Mouse (Mus musculus): Measurements from ENCODE around the gene Kat2a.

Kat2a gene

DNA sequence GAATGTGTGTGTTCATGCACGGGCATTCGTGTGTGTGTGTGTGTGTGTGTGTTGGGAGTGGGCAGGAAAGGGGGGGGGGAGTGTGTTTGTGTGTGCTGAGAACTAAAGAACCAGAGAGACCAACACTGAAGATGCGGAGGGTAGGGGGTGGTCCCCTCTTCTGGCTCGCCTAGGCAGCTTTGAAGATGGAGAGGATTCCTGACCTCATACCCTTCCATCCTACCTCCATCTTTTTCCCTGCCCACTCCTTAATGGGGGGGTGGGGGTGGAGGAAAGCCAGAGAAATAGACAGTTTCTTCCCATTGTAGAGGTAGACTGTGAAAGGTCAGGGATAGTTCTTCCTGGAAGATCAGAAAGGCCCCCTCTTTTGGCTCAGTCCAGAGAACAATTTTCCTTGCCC lies 909 bp upstream of the Kat2a start:
- DNase-seq (ENCODE audit: extremely low read depth, low read depth, low spot score) = no peak

DNA sequence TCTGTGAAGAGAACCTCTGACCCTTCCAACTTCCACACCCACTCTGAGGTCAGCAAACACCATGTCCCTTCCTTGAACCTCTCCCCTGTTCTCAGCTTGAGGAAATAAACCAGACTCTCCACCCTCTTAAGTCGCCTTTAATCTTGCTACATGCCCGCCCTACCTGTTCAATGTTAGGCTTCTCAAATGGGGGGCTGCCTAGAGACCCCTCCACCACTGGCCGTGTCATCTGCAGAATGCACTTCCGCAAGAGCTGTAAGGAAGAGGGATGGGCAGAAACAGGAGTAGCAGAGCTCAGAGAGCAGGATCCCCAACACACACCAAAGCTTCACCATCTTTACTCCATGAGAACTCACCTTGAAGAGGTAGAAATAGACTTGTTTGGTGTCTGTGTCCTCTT lies 1.3 kb downstream of the Kat2a start:
- DNase-seq (ENCODE audit: extremely low read depth, low read depth, low spot score) = no peak

DNA sequence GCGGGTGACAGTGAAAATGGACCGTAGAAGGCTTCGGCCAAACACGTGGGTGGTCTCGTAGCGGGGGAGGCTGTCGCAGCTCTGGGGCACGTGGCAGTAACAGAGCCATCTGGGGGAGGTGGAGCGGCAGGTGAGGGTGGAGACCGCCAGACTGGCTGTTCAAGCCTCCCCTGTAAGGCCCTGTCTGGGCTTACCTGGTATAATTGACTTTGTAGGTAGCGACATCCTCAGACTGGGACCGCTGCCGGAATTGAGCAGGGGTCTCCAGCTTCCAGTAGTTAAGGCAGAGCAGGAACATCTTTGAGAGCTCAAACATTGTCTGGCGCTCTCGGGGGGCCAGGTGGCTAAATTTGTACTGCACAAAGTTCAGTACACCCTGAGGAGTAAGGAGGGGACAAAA lies 1.7 kb downstream of the Kat2a start:
- DNase-seq (ENCODE audit: extremely low read depth, low read depth, low spot score) = no peak

DNA sequence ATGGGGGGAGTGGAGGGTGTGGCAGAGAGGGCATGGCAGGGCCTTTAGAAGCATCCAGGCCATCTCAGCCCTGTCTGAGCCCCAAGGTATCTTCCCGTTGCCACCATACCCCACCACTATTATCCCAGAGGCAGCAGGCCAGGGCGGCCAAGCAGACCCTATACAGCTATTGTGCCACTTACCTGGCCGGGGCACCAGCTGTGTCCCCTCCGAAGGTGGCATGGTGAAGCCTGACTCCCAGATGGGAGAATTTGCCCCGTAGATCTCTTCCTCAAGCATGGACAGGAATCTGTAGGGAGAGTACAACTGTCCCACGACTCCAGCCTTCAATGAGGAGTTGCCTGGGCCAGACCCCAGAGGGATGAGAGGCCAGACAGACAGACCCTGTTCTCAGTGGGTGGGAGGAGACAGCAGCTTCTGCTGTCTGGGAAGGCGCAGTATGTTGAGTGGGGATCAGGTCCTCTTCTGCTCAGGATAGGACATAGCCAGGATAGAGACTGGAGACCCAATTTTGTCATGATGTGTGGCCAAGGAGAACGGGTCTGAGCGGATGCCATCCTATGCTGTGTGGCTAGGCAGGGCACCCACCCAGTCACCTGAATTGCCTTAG lies 3.0 kb downstream of the Kat2a start:
- no peak for DNase-seq (ENCODE audit: extremely low read depth, low read depth, low spot score)

DNA sequence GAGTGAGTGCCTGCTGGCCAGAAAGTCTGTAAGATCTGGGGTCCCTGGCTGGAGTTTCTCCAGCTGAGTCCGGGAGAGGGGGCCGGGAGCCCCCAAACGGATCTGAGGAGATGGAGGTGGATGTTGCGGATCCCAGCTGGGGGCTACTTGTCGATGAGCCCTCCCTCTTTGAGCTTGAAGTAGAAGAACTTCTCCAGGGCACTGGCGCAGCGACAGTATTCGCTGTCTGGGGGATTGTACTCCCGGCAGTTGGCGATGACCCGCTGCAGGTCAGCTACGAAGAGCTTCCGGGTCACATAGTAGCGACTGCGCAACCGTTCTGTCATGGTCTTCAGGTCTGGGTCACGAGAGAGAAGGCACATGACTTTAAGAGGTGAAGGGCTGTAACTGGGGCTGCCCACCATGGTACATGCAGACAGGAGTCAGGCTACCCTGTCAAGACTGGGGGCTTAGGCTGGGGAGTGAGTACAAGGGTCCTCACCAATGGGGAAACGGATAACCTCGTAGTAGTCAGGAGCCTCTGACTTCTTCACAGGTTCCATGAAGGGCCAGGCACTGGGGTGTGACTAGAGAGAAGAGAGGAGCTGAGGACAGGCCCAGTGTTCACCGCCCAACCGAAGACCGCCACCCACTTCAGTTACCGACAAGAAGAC lies 7.0 kb downstream of the Kat2a start:
- DNase-seq (ENCODE audit: extremely low read depth, low read depth, low spot score) = no peak

DNA sequence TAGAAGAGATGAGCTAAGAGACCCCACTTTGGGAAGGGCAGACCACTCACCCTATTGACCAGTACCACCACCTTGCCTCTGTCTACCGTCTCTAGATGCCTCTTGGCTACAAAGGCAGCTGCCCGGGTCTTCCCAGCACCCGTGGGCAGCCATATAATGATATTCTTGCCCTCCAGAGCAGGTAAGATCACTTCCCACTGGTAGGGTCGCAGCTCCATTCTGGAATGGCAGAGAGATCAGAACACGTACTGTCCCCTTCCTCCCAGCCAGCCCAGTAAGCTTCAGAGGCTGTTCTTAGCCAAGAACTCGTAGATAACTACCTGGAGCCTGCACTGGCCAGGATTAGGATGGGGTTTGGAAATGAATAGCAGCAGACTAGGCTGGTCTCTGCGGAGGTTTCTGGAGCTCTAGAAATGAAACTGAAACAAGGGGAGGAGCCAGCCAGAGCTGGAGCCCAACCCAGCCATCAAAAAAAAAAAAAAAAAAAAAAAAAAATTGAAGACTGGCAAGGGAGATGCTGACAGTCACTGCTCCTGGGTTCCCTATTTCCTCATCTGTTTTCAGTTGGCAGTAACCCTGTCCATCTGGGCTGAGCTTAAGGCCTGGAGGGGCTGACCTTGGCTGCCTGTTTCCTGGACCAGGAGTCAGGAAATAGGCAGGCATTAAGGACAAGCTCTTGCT lies 8.3 kb downstream of the Kat2a start, which contains the start of gene Dhx58:
Gene Dhx58, minus strand, starts transcription at position 421 of the 681 bp plus-strand sequence.
- DNase-seq (ENCODE audit: extremely low read depth, low read depth, low spot score) = peak; percentile 65

DNA sequence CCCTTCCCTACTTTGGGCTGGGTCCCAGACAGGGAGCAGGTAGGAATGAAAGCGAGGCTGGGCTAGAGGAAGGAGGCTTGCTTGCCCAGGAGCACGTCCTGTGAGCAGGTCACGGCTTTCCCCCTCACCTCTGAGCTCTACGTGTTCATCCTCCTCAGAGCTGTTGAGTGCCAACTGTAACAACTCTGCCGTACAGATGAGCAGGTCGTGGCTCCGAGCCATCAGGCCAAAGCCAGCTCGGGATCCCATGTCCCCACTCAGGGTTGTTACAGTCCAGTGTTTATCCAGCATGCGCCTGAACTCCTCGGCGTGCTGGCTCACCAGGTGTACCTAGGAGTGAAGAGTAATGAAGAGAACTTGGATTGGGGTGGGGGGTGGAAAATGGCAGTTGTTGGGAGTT lies 8.9 kb downstream of the Kat2a start:
- DNase-seq (ENCODE audit: extremely low read depth, low read depth, low spot score) = no peak

DNA sequence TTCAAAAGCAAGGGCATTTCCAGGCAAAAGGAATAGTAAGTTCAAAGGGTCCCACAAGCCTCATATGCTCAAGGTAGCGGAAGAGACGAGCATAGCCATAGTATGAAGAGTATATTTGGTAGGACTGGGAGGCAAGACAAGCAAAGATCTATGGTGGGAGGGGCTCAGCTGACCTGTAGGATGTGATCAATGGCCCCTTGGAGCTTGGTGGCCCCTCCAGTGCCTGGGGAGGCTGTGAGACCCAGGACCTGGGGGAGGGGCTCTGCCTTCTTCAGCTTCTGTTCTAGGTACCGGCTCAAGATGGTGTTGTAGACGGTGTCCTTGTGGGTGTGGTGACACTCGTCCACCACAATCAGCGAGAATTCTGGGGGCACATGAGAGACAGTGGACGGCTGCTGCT lies 9.4 kb downstream of the Kat2a start:
- DNase-seq (ENCODE audit: extremely low read depth, low read depth, low spot score) = no peak

DNA sequence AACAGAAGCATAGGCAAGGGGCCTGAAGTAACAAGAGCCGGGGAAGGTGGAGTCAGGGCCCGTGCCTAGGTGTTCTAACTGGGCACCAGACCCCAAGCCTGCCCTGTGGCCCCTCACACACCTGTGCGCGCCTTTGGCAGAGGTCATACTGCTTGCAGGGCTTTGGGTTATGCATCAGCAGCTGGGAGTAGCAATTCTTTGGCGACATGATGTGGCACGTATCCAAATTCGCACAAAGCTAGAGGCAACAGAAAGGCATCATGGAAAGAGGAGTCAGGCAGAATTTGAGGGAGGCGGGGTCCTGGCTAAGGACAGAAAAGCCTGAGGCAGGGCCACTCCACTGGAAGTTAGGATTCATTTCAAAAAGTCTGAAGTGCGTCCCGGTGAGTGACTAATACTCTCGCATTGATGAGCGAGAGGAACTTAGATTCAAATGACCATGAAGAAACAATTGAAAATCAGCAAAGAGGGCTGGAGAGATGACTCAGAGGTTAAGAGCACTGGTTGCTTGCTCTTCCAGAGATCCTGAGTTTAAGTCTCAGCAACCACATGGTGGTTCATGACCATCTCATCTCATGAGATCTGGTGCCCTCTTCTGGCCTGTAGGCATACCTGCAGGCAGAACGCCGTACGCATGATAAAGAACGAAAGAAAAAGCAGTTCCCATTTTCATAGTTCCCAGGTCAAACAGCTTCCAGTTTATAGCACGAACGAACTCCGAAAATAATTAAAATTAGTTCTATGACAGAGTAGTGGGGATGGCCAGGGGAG lies 10.0 kb downstream of the Kat2a start:
- DNase-seq (ENCODE audit: extremely low read depth, low read depth, low spot score) = no peak

DNA sequence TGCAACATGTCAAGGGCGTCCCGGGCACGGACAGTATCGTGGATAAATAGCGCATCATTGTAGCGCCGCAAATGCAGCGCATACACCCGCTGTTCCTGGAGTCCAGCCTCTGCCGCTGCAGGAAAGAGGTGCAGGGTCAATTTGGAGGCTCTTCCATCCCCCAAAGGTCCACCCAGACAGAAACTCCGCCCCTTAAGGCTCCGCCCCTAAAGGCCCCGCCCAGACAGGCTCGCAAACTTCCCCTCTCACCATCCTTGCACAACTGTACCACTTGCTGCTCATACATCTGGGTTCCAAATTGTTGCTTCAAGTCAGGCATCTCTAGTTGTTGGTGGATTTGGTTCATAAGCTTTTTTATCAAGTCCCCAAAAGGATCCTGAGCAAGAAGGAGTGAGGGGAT lies 11.0 kb downstream of the Kat2a start:
- DNase-seq (ENCODE audit: extremely low read depth, low read depth, low spot score) = no peak

DNA sequence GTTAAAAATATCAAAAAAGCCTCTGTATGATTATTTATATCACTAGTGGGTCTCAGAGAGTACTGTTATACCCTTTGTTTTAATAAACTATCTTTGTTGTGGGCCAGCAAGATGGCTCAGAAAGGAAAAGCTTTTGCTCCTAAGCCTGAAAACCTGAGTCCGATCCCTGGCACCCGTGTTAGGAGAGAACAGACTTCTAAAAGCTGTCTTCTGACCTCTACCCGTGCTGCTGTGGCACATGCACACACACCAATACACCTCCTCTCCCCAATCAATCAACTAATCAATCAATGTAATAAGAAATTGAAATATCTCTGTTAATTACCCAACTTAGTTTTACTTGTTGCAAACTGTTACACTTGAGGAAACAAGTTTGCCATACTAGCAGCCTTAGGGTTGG lies 11.6 kb downstream of the Kat2a start:
- no peak for DNase-seq (ENCODE audit: extremely low read depth, low read depth, low spot score)

DNA sequence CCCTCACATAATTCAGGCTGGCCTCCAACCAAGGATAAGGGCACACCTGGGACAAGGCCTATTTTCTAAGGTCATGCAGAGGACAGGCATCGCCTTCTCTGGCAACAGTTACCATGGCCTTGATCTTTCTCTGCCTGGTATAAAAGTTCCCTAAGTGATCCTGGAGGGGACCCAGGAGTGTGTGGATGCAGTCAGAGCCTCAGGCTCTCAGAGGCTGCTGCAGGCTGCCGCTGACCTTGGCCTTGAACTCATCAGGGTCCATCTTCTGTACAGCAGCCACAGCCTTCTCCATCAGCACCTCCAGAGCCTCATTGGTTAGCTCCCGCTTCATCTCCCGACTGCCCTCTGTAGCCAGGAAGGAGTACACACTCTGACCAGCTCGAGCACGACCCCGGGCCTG lies 14.3 kb downstream of the Kat2a start:
- no peak for DNase-seq (ENCODE audit: extremely low read depth, low read depth, low spot score)

DNA sequence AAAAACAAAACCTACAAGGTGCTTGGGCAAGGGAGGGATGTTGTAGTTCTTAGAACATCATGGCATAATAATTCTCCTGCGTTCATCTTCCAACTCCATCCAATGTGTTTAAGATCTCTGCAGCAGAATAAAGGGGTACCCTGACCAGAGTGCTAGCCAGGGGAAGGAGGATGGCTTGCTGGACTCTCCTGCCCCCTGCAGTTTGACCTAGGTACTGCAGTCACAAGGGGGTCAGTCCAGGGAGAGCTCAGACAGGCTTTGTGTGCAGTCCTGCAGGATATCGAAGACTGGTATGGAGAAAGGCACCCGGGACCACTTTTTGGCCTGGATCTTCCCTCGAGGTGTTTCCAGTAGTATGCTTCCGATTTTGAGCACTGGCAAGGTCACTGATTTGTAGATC lies 17.3 kb downstream of the Kat2a start:
- DNase-seq (ENCODE audit: extremely low read depth, low read depth, low spot score) = no peak

DNA sequence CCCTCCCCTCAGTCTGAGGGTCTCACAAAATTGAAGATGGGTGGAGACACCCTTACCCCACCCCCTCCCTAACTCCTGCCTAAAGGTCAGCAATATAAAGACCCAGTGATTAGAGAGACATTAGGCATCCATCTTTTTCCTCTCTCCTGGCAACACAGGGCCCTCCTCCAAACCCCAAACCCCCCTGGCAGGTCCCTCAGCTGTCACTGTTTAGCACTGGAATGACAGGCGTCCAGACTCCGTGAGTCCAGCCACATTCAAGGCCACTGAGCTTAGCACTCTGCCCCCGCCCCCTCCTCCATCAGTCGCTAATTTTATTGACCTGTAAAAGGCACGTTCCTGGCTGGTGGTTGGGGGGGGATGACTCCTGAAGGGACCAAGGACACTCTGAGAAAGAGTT lies 19.1 kb downstream of the Kat2a start:
- no peak for DNase-seq (ENCODE audit: extremely low read depth, low read depth, low spot score)

DNA sequence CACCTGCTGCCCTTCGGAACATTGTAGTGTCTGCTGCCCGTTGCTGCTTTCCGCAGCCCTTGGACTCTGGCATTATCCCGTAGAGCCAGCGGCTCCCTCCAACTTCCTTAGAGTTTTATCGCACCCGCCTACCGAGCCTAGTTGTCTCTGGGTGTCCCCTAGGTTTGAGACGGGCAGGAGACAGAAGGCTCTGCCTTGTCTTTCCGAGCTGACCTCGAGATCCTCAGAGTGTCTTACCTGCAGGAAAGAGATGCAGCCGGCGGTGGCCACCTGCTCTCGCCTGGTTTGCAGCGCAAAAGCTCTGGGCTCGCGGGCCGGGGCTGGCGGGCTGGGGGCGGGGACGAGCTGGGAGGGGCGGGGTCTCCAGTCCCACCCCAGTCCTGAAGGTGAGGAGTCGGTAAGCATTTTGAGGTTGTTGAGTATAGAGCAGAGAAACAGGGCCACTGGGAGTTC lies 20.1 kb downstream of the Kat2a start, which contains the start of gene Zfp385c:
Gene Zfp385c, minus strand, starts transcription at position 292 of the 453 bp plus-strand sequence.
- DNase-seq (ENCODE audit: extremely low read depth, low read depth, low spot score) = no peak

DNA sequence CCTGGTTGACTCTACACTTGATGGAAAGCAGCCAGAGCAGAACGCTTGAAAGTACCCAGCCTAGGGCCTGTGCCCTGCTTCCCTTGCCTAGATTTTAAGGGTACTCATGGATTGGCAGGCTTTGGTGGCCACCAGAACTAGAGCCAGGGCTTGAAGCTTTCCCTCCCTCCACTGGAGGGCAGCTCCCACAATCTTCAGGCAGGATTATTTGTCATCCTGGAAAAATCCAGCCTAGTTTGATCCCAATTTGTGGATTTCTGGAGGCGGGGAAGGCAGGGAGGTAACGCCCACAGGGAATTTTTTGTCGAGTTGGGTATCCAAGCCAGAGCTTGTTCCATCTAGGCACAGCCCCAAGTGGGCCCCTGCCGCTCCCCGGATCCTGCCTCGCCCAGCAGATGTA lies 21.9 kb downstream of the Kat2a start:
- DNase-seq (ENCODE audit: extremely low read depth, low read depth, low spot score) = no peak

DNA sequence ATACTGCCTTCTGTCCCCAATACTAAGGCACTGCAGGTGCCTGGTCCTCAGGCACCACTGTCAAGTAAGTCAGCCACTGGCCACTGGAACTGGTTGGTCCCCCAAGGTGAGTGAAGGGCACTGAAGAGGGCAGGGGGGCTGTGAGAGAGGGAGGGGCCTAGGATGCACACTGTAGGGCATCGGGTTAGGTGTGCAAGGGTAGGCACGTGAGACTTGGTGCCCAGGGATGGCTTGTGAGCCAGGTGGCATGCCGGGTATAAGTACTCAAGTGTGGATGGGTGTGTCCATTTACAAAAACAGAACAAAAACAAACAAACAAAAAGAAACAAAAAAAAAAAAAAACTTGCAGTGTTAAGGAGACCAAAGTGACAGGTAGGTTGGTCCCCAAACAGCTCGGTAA lies 23.8 kb downstream of the Kat2a start:
- no peak for DNase-seq (ENCODE audit: extremely low read depth, low read depth, low spot score)

DNA sequence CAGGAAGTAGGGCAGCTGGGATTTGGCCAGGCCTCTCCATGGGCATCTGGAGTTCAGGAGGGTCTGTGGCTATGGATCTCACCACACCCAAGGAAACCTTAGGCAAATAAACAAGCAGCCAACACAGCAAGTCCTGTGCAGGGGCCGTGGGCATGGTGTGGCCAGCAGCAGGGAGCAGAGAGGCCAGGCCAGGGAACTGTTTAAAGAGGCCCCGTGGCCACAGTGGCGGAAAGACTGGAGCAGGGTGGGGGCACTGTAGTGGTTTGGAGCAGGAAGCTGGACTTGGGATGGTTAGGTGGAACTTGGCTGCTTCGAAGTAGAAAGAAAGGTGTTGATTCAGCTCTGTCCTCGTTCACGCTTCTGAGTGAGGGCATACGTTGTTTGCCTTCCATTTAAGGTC lies 25.0 kb downstream of the Kat2a start:
- DNase-seq (ENCODE audit: extremely low read depth, low read depth, low spot score) = no peak

DNA sequence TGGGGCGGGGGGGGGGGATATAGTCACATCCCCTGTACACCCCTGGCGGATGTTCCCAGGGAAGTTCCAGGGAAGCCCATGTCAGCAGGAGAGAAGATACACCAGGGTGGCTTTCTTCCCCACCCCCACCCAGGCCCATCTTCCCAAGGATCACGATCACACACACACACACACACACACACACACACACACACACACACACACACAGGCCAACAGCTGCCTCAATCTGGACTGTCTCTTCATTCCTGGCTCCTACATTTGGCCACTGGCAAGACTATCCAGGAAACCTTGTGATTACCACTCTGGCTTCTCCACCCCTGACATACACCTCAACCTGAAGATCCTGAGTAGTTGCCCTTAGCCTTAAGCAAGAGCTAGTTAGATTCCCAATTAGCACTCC lies 26.9 kb downstream of the Kat2a start:
- DNase-seq (ENCODE audit: extremely low read depth, low read depth, low spot score) = no peak

DNA sequence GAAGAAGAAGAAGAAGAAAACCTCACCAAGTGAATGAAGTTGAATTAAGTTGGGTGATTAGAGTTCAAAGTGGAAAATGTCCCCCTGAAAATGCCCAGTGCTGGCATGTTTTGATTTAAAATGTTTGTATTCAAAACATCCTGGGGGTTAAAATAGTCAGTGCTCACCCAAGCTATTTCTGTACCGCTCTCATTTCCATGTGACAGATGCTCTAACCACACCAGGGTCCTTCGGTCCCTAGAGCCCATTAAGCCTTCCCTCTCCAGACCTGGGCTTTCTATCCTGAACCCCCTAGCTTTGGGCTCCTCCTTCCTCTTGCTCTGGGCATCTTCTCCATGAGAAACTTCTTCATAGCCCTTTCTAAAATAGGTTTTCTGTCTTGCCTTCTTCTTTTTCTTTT lies 28.2 kb downstream of the Kat2a start:
- no peak for DNase-seq (ENCODE audit: extremely low read depth, low read depth, low spot score)

DNA sequence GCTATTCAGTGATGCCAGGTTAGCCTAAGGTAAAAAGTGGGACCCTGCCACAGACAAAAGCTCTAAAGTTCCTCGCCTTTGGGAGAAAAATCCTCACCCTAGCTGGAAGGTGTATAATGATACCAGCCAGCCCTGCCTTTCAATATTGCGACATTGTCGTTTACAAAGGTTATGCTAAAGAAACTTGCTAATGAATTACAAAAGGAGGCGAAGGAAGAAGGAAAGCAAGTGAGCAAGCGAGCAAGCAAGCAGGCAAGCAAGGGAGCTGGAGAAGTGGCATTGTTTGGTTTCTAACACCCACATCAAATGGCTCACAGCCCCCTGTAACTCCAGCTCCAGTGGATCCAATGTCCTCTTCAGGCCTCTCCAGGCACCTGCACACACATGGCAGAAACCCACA lies 29.7 kb downstream of the Kat2a start:
- no peak for DNase-seq (ENCODE audit: extremely low read depth, low read depth, low spot score)

DNA sequence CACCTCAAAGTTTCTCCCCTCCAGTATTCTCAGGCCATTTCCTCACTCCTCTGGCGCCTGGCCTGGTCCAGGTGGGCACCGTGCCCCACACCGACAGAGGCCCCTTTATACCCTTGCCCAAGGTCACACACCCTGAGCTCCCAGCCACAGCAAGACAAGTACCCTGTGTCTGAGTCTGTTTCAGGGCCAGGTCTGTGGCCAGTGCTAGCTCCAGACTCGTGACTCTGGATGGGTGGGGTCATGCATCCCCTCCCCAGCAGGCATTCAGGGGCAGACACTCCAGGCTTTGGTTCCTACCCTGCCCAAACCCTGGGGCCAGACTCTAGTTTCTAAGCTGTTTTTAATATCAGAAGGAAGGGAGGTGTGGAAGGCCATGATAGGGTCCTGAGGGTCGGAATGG lies 30.4 kb downstream of the Kat2a start:
- no peak for DNase-seq (ENCODE audit: extremely low read depth, low read depth, low spot score)

Data from fat pad, adult 2 months (tissue).